Mouse (Mus musculus): ENCODE data around the gene Ttc16.

GRCm38 (mm10) chr2:32788581-32788980 lies 13.1 kb upstream of the Ttc16 start:
- TF ChIP-seq CTCF (IDR thresholded peaks at IDR 0.05; ENCODE audit: borderline replicate concordance, extremely low read depth, insufficient read depth, insufficient read length) (no peak), POLR2A (IDR thresholded peaks at IDR 0.05; ENCODE audit: borderline replicate concordance, extremely low read depth, insufficient read depth, insufficient read length, poor library complexity, severe bottlenecking) (no peak)

All from brain, embryonic 14.5 days (tissue).